Mouse (Mus musculus) cortical plate, adult 2 months (tissue): Measurements from ENCODE around the gene Dlg2.

Experiments
- CTCF ChIP-seq: fragments of 200-500 bp; IDR thresholded peaks from 2 replicates; pipeline ENCODE4 v1.5.1; 2011; ENCODE audit warnings: mild to moderate bottlenecking, control low read depth, low read length; ENCODE audit not compliant: insufficient read depth; ENCODE audit errors: extremely low read depth
- POLR2A ChIP-seq: fragments of 200-500 bp; IDR thresholded peaks from 2 replicates; pipeline ENCODE4 v1.6.1; 2011; ENCODE audit warnings: mild to moderate bottlenecking, low read length, control low read depth; ENCODE audit not compliant: insufficient read depth; ENCODE audit errors: extremely low read depth

GRCm38 (mm10) chr7:92040785-92041411 is 1564.4 kb downstream of the Dlg2 start:
- TF ChIP-seq POLR2A (no peak), CTCF (no peak)
